8 mouse cellular contexts compared by ENCODE assay signal in the genomic region with DNA sequence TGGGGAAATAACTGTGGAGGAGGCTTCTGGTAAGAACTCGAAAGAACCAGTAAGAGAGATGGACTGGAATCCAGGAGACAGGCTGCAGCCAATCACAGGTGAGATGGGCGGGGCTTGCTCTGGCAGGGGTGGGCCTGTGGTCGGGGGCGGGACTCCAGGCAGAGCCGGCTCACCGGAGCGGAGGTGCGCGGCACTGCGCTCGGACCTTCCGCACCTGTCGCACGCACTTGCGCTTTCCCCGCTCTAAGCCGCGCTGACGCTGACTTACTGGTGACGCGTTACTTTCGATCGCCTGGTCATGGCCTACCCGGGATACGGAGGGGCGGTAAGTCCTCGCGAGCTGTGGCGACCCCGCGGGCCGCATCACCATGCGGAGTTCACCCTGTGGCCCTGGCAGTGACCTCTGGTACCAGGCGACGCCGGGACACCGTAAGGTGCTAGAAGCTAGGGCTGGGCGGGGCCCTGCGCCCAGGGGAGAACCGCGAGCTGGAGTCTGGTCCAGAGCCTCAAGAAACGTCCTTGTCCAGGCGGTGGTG. TPM values are rescaled to one million over a fixed set of nuclear protein-coding genes. Genes with fewer than 3 reads are reported as not detected.
DNase-seq lines count a peak whose midpoint lies in the region; ATAC-seq lines count a peak whose summit lies in the region.

Gca (plus strand) TSS at position 151 of the 536 bp plus-strand sequence.

- ATAC-seq in activated CD4-positive, CD25-positive, alpha-beta regulatory T cell, adult 4 months = peak; percentile 96
- ATAC-seq in inflammation-experienced regulatory T-cells, adult 6 months = peak; percentile 96

- no peaks in the 10 kb centered on the region for H3K9me3 ChIP-seq in megakaryocyte, embryonic 14.5 days

- peak; percentile 85 for DNase-seq in embryo, embryonic 10.5 days (ENCODE audit: low spot score)
- DNase-seq in gastrocnemius, postnatal 14 days = peak; percentile 79
- DNase-seq in left cerebral cortex, adult 9 months (ENCODE audit: low spot score in 2 of 2) = peak; percentile 54 to 85
- DNase-seq in right cerebral cortex, postnatal 14 days = peak; percentile 83
- DNase-seq in urinary bladder, postnatal 25 days (ENCODE audit: low spot score) = peak; percentile 68

- H3K4me3 ChIP-seq in megakaryocyte, embryonic 14.5 days (replicated peaks) = peak within 1 kb of the TSS; percentile 98

- no peaks in the 10 kb centered on the region for H3K36me3 ChIP-seq in megakaryocyte, embryonic 14.5 days (replicated peaks; ENCODE audit: low read length)

- intact Hi-C loops in gastrocnemius, postnatal 14 days (cut with DNase I; ENCODE audit: low total_unique reads) = no loop called here

- peaks cover 13% of the 10 kb centered on the region for H3K4me1 ChIP-seq in megakaryocyte, embryonic 14.5 days

- no peaks in the 10 kb centered on the region for H3K27me3 ChIP-seq in megakaryocyte, embryonic 14.5 days (replicated peaks)

RNA-seq across cellular contexts. Expression of gene Gca, which starts in this region (rescaled TPM):
- polyA plus RNA-seq in activated CD4-positive, CD25-positive, alpha-beta regulatory T cell, adult 4 months (2017; shearing (Covaris generic)) = 1 to 10 TPM; 1.5 to 2.1 TPM
- 1 to 10 TPM; 2.5 to 2.7 TPM for total RNA-seq in gastrocnemius, postnatal 14 days (2021)
- polyA plus RNA-seq in inflammation-experienced regulatory T-cells, adult 6 months (2017; shearing (Covaris generic)) = 1 to 10 TPM; 1.2 to 2.8 (median 1.6) TPM
- 0.04 TPM in 1 of 2 replicates, not detected in the other for polyA plus RNA-seq in megakaryocyte, embryonic 14.5 days (2012; ENCODE audit: insufficient read depth, low replicate concordance)

Comparison
In these comparisons a context has a peak if more than half of its experiments do, and no peak if none do; other contexts are left out.
1. Peak in every context shown above with its lines: DNase-seq, ATAC-seq and H3K4me3 ChIP-seq.